Mouse (Mus musculus) hindbrain, postnatal 0 days (tissue): ENCODE measurements around the gene Atp2b4. TPM values are rescaled to one million over a fixed set of nuclear protein-coding genes. Genes with fewer than 3 reads are reported as not detected.

Source experiments
- ATAC-seq: fragments of 200-750 bp; cut with Nextera tagmentation; 2 replicates; pipeline ENCODE4 v1.8.0; 2017; ENCODE audit warnings: mild to moderate bottlenecking, moderate TSS enrichment, moderate library complexity
- DNase-seq: peaks from one replicate; pipeline ENCODE4 v3.0.0-alpha.2; 2015; ENCODE audit warnings: low spot score
- H3K27ac ChIP-seq: fragments of 300-500 bp; sonication (generic); 2 replicates; pipeline ENCODE4 v1.5.1; 2014; ENCODE audit warnings: mild to moderate bottlenecking
- H3K27me3 ChIP-seq: fragments of 300-500 bp; sonication (generic); 2 replicates; pipeline ENCODE4 v1.6.1; 2014; ENCODE audit warnings: low read length, mixed read lengths; ENCODE audit not compliant: insufficient read depth
- H3K36me3 ChIP-seq: fragments of 300-500 bp; sonication (generic); 2 replicates; pipeline ENCODE4 v1.6.1; 2014; ENCODE audit warnings: low read length, mixed read lengths; ENCODE audit not compliant: insufficient read depth
- H3K4me1 ChIP-seq: fragments of 300-500 bp; sonication (generic); 2 replicates; pipeline ENCODE4 v1.6.1; 2014; ENCODE audit warnings: antibody characterized with exemption, low read length, mixed read lengths; ENCODE audit not compliant: insufficient read depth
- H3K4me2 ChIP-seq: fragments of 300-500 bp; sonication (generic); 2 replicates; pipeline ENCODE4 v1.6.1; 2014; ENCODE audit warnings: low read depth, mild to moderate bottlenecking, low read length, moderate library complexity, mixed read lengths
- H3K4me3 ChIP-seq: fragments of 300-500 bp; sonication (generic); 2 replicates; pipeline ENCODE4 v1.5.1; 2014; ENCODE audit warnings: low read length
- H3K9ac ChIP-seq: fragments of 300-500 bp; sonication (generic); replicated peaks from 2 replicates; pipeline ENCODE4 v1.6.1; 2014; ENCODE audit warnings: mild to moderate bottlenecking, low read length, moderate library complexity, mixed read lengths
- H3K9me3 ChIP-seq: fragments of 300-500 bp; sonication (generic); 2 replicates; pipeline ENCODE4 v1.6.1; 2016; ENCODE audit warnings: low read length, mixed read lengths
- CTCF ChIP-seq: IDR thresholded peaks from 2 replicates; pipeline ENCODE4 v1.5.1; 2016; ENCODE audit warnings: antibody characterized with exemption, control low read depth, low read depth
- WGBS: fragments of 180-500 bp; shearing (Covaris S2); extraction: QIAGEN DNeasy Blood & Tissue Kit; methylation state at CpG from one replicate; pipeline ENCODE4 v1.1.7; 2014; 5-methylcytosine and 5-hydroxymethylcytosine counted together
- polyA plus RNA-seq: library from polyadenylated mRNA; unstranded; fragments of >200 nt; fragmentation: Nextera tagmentation; extraction: Ambion mirVana; gene quantifications from 2 replicates; pipeline ENCODE4 v1.2.1, GENCODE M21; 2015
- total RNA-seq: library from RNA; depleted of rRNA; stranded (reverse); fragments of >200 nt; gene quantifications from 2 replicates; pipeline ENCODE4 v1.2.3, GENCODE M21; 2014

The Atp2b4 gene
- total and polyA plus RNA-seq, 2 experiments from 2014 or later, result 13.2 to 57.3 TPM

DNA sequence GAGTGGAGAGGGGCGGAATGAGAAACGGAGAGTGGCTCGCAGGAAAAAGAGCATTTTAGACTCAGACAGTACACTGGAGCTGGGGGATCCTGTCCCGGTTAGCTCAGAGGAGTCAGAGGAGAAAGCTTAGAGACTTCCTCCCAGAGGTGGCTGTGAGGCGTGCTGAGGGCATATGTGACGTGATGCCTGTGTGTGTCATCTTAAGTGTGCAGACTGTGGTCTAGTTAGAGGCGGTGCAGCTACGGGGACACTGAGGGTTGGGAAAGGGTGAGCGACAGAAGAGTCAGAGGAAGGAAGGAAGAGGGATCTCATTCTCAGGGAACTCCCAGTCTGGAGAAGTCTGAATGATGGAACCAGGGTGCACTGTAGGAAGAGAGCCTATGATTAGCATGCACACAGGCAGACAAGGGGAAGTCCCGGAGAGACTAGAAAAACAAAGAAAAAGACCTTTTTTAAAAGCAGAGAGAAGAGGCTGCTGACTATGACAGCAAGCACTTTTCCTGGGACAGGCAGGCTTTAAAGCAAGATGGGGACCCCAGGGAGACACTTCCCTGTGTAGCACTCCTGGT is 28.9 kb downstream of the Atp2b4 start:
- Histone ChIP-seq H3K4me1 (peaks cover 8% of the 10 kb centered on the region; the same call in 1 of the 2 replicates), H3K27ac (no peak overlapping the region), H3K9me3 (no peaks in the 10 kb centered on the region), H3K9ac (no peak overlapping the region), H3K4me2 (no peak overlapping the region), H3K36me3 (no peaks in the 10 kb centered on the region), H3K4me3 (no peak overlapping the region), H3K27me3 (no peaks in the 10 kb centered on the region)
- no peak for DNase-seq
- ATAC-seq, result no peak
- 65% methylated on average over 10 of the region's 10 CpGs for WGBS
- no peak for TF ChIP-seq CTCF

DNA sequence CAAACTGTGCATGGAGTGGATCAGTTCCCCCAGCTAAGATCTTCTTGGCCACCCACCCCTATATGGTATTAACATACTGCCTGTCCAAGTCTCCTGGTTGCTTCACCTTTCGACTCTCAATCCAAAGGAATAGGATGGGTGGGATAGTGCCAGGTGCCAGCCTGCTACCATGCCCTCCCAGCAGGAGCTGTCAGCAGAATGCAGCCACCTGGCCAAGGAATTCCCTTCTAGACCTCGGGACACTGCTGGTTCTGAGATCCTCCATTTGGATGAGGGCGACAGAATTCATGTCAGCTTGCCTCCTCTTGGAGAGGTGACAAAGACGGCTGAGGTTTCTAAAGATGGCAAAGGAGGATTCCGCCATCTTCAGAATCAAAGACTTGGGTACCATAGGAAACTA is 32.8 kb downstream of the Atp2b4 start:
- Histone ChIP-seq H3K27me3 (no peaks in the 10 kb centered on the region), H3K4me2 (no peak overlapping the region), H3K9me3 (no peaks in the 10 kb centered on the region), H3K4me3 (no peak overlapping the region), H3K36me3 (no peaks in the 10 kb centered on the region), H3K27ac (no peak overlapping the region; the same call in 1 of the 2 replicates), H3K4me1 (peaks cover 14% of the 10 kb centered on the region; the same call in 1 of the 2 replicates), H3K9ac (no peak overlapping the region)
- no peak for DNase-seq
- no peak for ATAC-seq
- WGBS, result 75% methylated on average over 5 of the region's 5 CpGs
- no peak for TF ChIP-seq CTCF

DNA sequence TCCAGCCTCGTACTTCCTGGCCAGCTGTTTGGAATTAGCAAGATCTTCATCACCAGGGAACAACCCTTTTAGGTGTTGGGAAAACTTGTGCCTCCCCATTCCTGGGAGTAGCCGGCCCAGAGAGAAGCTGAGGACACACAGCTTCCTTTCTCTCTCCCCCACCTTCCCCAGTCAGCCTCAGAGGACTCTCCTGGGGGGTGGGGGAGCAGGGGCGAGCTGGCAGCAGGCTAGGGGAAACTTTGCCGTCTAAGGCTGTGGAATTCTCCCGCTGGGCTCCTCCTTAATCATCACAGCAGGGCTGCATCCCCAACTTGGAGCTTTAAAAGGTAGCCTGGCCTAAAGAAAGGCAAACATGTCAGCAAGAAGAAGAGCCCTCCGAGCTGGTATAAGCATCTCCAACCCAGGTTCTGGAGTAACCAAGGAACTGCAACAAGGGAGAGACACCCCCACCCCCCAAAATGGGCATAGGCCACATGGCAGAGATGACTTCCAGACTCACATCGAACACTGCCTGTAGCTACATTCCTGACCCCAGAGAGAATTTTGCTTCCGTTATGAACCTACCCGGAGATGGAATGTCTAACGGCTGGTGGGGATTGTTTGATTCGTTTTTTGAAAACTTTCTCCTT is 33.8 kb downstream of the Atp2b4 start:
- 19% methylated on average over 11 of the region's 11 CpGs for WGBS
- ATAC-seq (no peak), DNase-seq (no peak)
- Histone ChIP-seq H3K36me3 (no peaks in the 10 kb centered on the region), H3K27me3 (no peaks in the 10 kb centered on the region), H3K4me2 (no peak overlapping the region), H3K9ac (no peak overlapping the region), H3K4me1 (peaks cover 14% of the 10 kb centered on the region; the same call in 1 of the 2 replicates), H3K27ac (0 out of 2 replicates have a peak overlapping the region, but pooled peaks have one; percentile 11), H3K4me3 (no peak overlapping the region), H3K9me3 (no peaks in the 10 kb centered on the region)
- TF ChIP-seq CTCF, result no peak

DNA sequence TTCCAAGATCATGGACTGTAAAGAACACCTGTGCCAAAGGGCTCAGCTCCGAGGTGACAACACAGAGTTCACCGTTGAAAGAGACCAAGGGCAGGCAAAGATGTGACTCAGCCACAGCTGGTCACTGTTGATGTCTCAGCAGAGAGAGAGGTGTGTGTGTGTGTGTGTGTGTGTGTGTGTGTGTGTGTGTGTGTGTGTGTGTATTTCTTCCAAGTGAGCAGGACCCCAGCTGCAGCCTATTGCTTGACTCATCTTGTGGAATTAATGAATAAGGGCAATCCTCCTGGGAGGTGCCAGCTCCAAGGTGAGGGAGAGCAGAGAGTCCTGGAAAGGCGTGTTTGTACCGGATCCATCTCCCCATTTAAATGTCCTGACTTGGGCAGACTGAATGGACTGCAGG is 35.5 kb downstream of the Atp2b4 start:
- no peaks in the 10 kb centered on the region for H3K9me3 ChIP-seq
- no peak overlapping the region for H3K9ac ChIP-seq
- WGBS, result 64% methylated on average over 4 of the region's 4 CpGs
- ATAC-seq (no peak), DNase-seq (no peak)
- H3K27me3 ChIP-seq, result no peaks in the 10 kb centered on the region
- peaks cover 14% of the 10 kb centered on the region; the same call in 1 of the 2 replicates for H3K4me1 ChIP-seq
- no peaks in the 10 kb centered on the region for H3K36me3 ChIP-seq
- TF ChIP-seq CTCF, result no peak
- H3K4me3 ChIP-seq, result no peak overlapping the region
- no peak overlapping the region for H3K4me2 ChIP-seq
- no peak overlapping the region for H3K27ac ChIP-seq

DNA sequence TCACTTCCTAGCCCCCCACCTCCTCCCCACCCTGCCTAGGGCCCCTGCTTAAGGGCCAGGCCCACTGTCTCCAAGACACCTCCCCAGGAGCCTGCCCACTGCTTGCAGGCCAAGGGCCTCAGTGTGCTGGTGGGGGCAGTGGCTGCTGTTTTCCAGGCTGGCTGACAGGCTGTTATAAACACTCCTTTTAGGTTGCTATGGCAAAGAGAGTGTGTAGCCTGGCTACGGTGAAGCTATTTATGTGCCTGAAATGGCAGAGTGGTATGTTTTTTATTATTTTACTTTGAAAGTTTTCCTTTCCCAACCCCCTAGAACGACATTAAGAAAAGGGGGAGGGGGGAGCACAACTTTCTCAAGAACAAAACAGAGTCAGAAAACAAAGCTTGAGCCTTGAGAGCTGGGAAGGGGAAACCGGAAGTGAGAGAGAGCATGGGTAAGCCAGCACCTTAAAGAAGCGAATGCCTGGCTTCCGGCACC is 37.9 kb downstream of the Atp2b4 start:
- Histone ChIP-seq H3K27ac (no peak overlapping the region; the same call in 1 of the 2 replicates), H3K4me1 (peaks cover 13% of the 10 kb centered on the region; the same call in 1 of the 2 replicates), H3K36me3 (no peaks in the 10 kb centered on the region), H3K9me3 (no peaks in the 10 kb centered on the region), H3K9ac (no peak overlapping the region), H3K27me3 (no peaks in the 10 kb centered on the region), H3K4me3 (no peak overlapping the region), H3K4me2 (no peak overlapping the region)
- ATAC-seq, result peak; percentile 70; the same call in 1 of the 2 replicates
- WGBS, result 22% methylated on average over 5 of the region's 5 CpGs
- TF ChIP-seq CTCF, result no peak
- DNase-seq, result peak; percentile 47

DNA sequence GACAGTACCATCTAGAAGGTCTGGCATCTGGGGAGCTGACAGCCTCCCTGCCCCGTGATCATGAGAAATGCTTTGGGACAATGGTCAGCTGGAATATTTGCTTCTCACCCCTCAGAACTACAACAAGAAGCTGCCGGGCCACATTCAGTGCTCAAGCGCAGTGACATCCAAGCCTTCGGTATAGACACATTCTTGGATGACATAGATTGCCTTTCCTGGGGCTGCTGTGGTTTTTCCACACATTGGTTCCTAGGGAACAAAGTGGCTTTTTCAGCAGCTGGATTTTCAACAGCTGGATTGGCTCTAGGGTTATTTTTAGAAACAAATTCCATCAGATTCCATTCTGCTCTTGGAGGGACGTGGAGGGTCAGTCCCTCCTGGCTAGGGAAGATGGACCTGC is 39.6 kb downstream of the Atp2b4 start:
- H3K27ac ChIP-seq, result no peak overlapping the region
- H3K4me2 ChIP-seq, result no peak overlapping the region
- no peaks in the 10 kb centered on the region for H3K36me3 ChIP-seq
- WGBS, result 73% methylated on average over 5 of the region's 5 CpGs
- no peaks in the 10 kb centered on the region for H3K27me3 ChIP-seq
- H3K4me1 ChIP-seq, result no peaks in the 10 kb centered on the region
- H3K9ac ChIP-seq, result no peak overlapping the region
- ATAC-seq, result no peak
- DNase-seq, result no peak
- H3K9me3 ChIP-seq, result no peaks in the 10 kb centered on the region
- no peak for TF ChIP-seq CTCF
- H3K4me3 ChIP-seq, result no peak overlapping the region

DNA sequence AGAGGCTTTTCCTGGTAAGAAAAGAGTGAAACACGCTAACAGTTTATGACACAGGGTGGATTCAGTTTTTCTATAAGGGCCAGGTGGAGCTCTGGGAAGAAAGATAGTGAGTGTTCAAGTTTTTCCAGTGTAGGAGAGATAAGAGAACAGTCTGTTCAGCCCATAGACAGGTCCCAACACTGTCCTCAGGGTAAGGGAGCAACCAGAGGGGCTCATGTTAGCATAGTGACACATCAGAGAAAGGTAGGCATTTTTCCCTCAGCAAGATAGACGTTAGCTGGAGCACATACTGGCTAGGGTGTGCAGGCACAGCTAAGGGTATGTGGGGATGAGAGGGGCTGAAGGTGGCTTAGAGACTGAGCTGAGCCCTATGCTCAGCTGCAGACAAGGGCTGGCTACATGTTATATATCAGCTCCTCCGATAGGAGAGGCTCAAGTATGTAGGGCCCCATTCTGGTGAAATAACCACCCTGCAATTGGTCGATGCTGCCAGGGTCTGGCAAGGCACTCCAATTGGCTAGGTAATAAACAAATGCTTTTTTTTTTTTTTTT is 46.4 kb downstream of the Atp2b4 start:
- Histone ChIP-seq H3K27me3 (no peaks in the 10 kb centered on the region), H3K4me2 (no peak overlapping the region), H3K4me3 (no peak overlapping the region), H3K4me1 (no peaks in the 10 kb centered on the region), H3K9ac (no peak overlapping the region), H3K27ac (no peak overlapping the region), H3K9me3 (no peaks in the 10 kb centered on the region), H3K36me3 (no peaks in the 10 kb centered on the region)
- DNase-seq (no peak), ATAC-seq (no peak)
- TF ChIP-seq CTCF, result no peak
- 87% methylated on average over 4 of the region's 4 CpGs for WGBS
